Mouse (Mus musculus): ENCODE results near the gene Dlgap3.

The Dlgap3 gene

DNA sequence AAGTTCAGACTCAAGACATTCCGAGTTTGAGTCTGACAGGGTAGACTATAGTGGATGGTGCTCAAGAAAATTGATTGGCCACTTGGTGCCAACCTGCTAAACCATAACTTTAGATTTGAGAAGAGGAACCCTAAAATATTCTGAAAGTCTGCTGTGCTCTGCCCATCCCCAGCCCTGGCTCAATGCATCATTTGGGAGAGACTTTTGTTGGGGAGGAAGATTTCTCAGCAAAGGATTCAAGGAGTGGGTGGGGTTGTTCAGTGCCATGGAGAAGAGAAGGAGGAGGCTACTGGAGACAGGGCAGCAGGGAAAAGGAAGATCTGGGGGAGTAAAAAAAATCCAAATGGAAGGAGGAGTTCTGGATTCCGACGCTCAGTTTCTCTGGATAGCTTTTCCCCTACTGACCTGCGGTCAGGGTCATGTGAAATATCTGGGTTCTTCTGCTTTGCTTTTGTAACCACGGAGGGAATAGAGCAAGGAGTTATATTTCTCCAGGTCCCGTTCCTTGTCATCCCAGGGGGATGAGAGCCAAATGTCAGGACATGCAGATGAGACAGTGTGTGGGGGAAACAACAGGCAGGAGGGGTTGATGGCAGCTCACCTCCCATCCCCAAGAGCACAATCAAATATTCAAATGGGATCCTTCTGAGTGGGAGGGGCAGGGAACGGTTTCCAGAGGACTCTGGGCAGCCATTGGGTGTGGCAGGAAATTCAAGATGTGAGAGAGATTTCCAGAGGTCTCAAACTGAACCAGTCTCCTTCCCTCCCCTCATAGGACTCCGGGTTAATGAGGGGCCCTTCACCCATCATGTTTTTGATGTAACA lies 5.3 kb downstream of the Dlgap3 start:
- DNase-seq (ENCODE audit: low read depth, low spot score): no peak

DNA sequence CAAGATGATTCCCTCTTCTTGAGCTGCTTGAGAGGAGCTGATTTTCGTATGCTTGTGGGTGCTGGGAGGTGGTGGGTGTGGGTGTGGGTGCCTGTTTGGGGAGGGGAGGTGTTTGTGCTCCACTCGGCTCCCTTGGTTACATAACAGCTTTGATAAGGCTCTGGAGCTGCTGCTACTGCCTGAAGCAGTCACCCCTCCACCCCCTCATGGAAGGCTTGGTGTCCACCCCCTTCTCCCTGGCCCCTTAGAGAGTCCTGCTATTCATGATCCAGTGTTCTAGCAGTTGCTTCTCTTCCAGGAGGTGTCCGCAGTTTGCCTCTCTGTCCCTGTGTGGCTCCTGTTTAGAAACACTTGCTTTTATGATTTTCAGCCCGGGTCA lies 5.9 kb downstream of the Dlgap3 start:
- no peak for DNase-seq (ENCODE audit: low read depth, low spot score)

DNA sequence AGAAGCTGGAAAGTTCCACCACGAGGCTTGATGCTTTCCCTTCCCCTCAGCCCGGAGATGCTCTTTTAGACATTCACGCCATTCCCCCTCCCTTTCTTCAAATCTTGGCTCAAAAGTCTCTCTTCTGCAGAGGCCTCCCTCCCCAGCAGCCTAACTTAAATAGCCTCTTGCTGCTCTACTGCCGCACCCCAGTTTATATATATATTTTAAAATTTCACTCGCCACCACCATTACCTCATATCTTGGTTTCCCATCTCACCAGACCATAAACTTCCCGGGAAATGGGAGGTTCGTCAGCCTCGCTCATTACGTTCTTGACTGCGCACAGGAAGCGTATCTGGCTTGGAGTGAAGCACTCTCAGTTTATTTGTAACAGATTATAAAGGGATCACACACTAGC lies 9.0 kb downstream of the Dlgap3 start:
- DNase-seq (ENCODE audit: low read depth, low spot score): no peak

DNA sequence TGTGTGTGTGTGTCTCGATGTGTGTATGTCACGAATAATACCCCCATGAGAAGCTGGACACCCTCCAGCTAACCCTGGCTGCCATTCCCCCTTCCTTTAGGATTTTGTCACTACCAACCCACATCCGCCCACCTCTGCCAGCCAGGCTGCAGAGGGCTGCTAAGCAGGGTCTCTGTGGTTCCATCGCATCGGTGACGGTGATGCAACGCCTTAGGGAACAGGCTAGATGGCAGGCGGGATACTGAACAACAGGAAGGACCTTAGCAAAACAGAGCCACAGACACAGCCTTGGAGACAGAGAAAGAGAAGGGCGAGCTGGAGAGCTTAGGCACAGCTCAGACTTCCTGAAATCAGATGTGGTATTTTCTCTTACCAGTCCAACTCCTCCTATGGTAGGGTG lies 9.7 kb downstream of the Dlgap3 start:
- DNase-seq (ENCODE audit: low read depth, low spot score): no peak

- DNase-seq (ENCODE audit: low read depth, low spot score): no peak
These were observed 10.8 kb downstream of the Dlgap3 start for GRCm38 (mm10) chr4:127179469-127180449.

DNA sequence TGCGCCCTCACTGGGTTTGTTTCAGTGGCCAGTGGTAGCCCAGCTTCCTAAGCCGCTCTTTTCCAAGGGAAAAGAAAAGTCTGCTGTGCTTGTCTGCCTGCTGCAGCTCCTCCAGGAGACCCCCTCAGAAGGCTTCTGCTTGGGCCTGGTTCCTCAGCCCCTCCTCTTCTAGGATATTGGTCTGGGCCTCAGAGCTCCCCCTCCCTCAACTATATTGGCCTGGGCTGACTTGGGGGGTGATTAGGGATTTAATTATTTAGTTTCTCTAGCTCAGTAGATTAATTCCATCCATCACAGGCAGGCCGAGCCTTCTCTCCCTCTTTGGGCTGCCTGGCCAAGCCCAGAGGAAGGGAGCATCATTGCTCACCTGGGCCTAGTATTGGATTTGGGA lies 11.4 kb downstream of the Dlgap3 start:
- no peak for DNase-seq (ENCODE audit: low read depth, low spot score)

DNA sequence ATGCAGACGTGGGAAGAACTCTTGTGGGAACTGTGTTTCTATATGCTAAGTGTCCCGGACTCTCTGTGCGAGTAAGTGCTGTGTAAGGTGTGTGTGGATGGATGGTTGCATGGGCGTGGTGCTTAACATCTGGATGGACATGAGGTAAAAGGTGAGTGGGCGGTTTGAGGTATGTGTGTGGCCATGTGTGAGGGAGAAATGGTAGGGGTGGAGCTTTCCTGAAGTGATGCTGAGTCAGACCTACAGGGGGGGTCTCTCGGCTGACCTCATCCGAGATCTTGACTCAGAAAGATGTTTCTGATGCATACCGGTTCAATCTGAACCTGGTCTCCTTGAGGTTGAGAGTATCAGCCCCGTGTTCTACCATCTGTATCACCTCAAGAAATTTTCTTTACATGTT lies 12.0 kb downstream of the Dlgap3 start:
- DNase-seq (ENCODE audit: low read depth, low spot score): no peak

DNA sequence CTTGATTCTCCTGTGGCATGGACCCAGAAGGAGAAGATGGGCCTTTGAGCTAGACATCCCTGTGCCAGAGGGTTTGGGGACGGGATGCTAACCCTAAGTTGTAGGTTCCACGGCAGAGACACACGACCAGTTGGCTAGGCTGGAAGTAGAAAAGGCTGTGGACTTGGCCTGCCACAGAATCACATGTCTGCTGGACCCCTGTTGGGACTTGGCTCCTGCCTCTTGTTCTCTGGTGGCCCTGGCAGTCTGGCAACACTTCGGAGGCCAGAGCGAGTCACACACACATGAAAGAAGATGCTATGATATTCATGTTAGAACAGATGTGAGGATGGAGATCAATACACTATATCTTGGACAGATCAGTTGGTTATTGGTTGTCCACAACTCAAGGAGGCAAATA lies 14.9 kb downstream of the Dlgap3 start:
- no peak for DNase-seq (ENCODE audit: low read depth, low spot score)

DNA sequence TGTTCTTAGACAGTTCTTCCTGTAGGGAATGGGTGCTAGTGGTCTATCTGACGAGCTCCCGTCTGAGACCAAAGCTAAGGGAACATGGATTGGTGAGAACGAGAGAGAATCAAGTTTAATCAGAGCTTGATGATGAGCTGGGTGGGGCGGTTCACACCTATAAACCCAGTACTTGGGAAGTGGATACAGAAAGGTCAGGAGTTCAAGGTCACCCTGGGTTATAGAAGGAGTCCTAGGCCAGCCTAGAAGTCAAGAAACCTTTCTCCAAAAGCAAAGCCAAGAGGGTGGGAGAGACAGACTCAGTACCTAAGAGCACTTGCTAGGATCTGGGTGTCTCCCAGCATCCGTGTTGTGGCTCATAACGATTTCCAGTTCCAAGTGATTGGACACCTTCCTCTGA lies 21.9 kb downstream of the Dlgap3 start:
- DNase-seq (ENCODE audit: low read depth, low spot score): no peak

- DNase-seq (ENCODE audit: low read depth, low spot score): no peak
These were observed 23.7 kb downstream of the Dlgap3 start for GRCm38 (mm10) chr4:127192704-127193103.

GRCm38 (mm10) chr4:127193378-127194155 lies 24.6 kb downstream of the Dlgap3 start:
- DNase-seq (ENCODE audit: low read depth, low spot score): no peak

- DNase-seq (ENCODE audit: low read depth, low spot score): no peak
These were observed 25.7 kb downstream of the Dlgap3 start for GRCm38 (mm10) chr4:127194477-127195269.

DNA sequence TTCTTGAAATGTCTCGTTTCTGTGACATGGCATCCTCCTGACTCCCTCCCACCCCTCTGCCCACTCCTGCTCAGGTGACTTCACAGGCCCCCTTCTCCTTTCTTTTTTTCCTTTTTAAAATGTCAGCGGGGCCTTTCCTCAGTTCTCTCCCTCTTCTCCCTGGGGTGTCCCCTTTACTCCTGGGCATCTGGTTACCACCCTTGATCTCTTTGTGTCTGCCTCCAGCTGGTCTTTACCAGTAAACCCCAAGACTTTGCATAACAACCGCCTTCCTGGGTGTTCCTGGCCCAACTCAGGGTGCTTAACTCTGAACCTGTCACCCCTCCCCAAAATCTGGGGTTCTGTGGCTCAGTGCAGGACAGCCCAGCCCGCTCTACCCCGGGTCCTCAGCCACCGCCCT lies 29.6 kb downstream of the Dlgap3 start:
- DNase-seq (ENCODE audit: low read depth, low spot score): no peak

GRCm38 (mm10) chr4:127199406-127199805 lies 30.4 kb downstream of the Dlgap3 start:
- DNase-seq (ENCODE audit: low read depth, low spot score): no peak

DNA sequence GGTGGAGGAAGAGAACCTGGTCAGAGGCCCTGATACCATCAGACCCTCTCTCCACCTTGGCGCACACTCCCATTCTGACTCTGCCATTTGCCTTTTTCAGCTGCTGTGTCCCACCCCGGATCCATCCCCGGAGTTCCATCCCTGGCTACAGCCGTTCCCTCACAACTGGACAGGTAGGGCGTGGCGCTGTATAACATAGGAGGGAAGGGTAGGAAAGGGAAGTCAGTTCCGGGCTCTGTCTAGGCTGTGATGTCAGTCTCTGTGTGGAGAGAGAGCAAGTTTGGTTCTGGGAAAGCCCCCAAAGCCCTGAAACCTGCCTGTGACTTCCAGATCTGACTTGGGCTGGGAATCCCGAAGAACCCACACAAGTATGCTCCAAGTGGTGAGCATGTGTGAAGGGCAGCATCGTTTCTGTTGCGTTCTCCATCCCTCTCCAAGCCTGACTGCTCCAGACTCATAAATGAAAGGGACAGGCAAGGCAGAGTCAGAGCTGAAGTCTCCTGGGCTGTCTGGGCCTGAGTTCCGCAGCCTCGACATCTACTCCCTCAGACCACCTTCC lies 31.2 kb downstream of the Dlgap3 start:
- DNase-seq (ENCODE audit: low read depth, low spot score): no peak

DNA sequence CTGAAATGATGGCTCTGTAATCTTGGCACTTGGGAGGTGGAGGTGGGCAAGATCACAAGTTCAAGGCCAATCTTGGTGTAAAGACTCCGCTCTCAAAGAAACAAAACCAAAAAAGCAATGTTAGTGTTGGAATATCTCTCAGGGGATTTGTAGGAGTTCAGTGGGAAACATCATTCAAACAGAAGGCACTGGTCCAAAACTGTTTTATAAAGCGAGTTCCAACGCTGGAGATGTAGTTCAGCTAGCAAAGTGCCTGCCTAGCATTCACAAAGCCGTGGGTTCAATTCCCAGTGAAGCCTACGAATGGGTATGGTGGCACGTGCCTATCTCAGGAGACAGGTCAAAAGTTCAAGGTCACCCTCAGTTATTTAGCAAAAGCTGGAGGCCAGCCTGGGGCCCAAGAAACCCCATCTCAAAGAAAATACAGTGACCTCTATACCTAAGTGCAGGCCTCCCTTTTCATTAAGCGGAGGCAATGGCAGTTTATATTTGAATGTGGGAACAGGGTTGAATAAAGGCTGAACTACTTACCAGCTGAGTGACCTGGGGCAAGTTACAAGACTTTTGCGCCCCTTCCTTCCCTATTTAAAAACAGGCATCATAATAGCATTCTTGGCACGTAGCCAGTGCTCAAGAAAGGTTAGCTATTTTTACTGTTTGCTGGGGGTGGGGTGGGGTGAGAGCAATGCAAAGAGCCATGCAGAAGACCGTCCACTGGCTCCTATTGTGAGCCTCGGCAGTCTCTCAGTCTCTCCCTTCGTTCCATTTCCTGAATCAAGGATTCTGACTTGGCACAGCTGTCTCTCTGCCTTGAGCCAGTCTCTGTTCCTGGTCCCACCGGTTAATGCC lies 32.0 kb downstream of the Dlgap3 start:
- DNase-seq (ENCODE audit: low read depth, low spot score): no peak

DNA sequence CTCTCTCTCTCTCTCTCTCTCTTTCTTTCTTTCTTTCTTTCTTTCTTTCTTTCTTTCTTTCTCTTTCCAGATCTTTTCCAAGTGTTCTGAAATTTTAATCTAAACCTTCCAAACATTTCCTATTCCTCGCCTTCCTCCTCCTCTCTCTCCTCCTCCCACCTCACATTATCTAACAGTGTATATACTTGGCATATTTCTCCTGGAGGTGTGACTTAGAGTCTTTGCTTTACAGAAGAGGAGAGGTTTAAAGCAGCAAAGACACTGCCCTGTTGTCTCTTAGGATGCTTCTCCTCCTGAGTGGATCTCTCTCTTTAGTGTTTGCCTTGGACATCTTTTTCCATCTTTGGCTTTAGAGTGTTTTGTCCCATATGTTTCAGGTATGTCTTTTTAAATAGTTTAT lies 34.1 kb downstream of the Dlgap3 start:
- no peak for DNase-seq (ENCODE audit: low read depth, low spot score)

DNA sequence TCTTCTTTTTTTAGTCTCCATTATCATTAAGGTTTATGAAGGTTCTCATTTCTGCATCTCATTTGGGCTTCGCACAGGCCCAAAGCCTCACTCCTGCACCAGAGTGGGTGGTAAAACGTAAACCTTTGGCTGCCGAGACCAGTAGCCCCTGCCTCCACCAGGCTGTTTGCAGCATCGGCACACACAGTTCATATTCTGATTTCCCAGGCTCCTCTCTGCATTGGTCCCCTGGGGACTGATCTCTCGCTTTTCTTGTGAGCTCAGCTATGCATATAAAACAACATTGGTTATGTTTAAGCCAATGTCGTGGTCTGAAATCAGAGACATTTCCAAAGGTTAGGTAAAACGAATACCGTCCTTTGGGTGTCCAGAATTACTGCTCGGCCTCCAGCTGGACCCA lies 42.3 kb downstream of the Dlgap3 start:
- no peak for DNase-seq (ENCODE audit: low read depth, low spot score)

GRCm38 (mm10) chr4:127214510-127214909 lies 45.5 kb downstream of the Dlgap3 start:
- DNase-seq (ENCODE audit: low read depth, low spot score): no peak

DNA sequence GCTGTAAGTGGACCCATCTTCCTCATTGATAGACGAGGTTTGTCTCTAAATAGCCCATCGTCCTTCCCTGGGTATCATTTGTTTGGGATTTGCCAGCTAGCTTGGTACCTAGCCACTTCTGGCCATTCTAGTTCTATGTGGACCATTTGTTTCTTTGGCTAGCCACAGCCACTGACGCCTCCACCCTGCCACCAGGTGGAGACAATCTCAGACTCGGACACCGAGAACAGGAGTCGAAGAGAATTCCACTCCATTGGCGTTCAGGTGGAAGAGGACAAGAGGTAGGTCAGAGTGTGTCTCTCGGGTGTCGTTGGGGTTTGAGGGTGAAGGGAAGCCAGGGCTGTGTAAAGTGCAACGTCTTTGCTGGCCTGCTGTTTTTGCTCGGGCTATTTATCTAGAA lies 46.1 kb downstream of the Dlgap3 start:
- DNase-seq (ENCODE audit: low read depth, low spot score): no peak

All from c-Kit-negative CD71-positive TER-119-positive erythroid progenitor cells, embryonic 14.5 days (primary cell).